Mouse (Mus musculus) heart, postnatal 0 days (tissue): ENCODE measurements at regions not wholly inside any gene's neighbourhood (a gene's known extent, or its start where the extent isn't known, plus 50 kb on each side); places are given as distances from the start of the nearest gene placed in this dataset.

ENCODE experiments used
- ATAC-seq: fragments of 200-750 bp; cut with Nextera tagmentation; 2 replicates; pipeline ENCODE4 v1.8.0; 2017; ENCODE audit warnings: low read depth, moderate number of reproducible peaks, moderate library complexity; ENCODE audit not compliant: insufficient read depth
- DNase-seq: peaks from one replicate; pipeline ENCODE4 v3.0.0-alpha.2; 2016; ENCODE audit warnings: low spot score
- H3K27ac ChIP-seq: fragments of 300-500 bp; sonication (generic); 2 replicates; pipeline ENCODE4 v1.5.1; 2014; ENCODE audit warnings: low read depth, mild to moderate bottlenecking
- H3K27me3 ChIP-seq: fragments of 300-500 bp; sonication (generic); 2 replicates; pipeline ENCODE4 v1.6.1; 2014; ENCODE audit warnings: low read length, mixed read lengths; ENCODE audit not compliant: control insufficient read depth, insufficient read depth
- H3K36me3 ChIP-seq: fragments of 300-500 bp; sonication (generic); replicated peaks from 2 replicates; pipeline ENCODE4 v1.6.1; 2014; ENCODE audit warnings: low read length, mixed read lengths; ENCODE audit not compliant: control insufficient read depth, insufficient read depth
- H3K4me1 ChIP-seq: fragments of 300-500 bp; sonication (generic); 2 replicates; pipeline ENCODE4 v1.6.1; 2014; ENCODE audit warnings: antibody characterized with exemption; ENCODE audit not compliant: control insufficient read depth, insufficient read depth
- H3K4me2 ChIP-seq: fragments of 300-500 bp; sonication (generic); 2 replicates; pipeline ENCODE4 v1.6.1; 2014; ENCODE audit warnings: low read depth, mild to moderate bottlenecking, low read length, moderate library complexity
- H3K4me3 ChIP-seq: fragments of 300-500 bp; sonication (generic); 2 replicates; pipeline ENCODE4 v1.5.1; 2014; ENCODE audit warnings: low read depth, low read length
- H3K9ac ChIP-seq: fragments of 300-500 bp; sonication (generic); replicated peaks from 2 replicates; pipeline ENCODE4 v1.6.1; 2014; ENCODE audit warnings: low read depth, low read length, mixed read lengths
- H3K9me3 ChIP-seq: fragments of 300-500 bp; sonication (generic); replicated peaks from 2 replicates; pipeline ENCODE4 v1.6.1; 2016; ENCODE audit warnings: low read length; ENCODE audit not compliant: control insufficient read depth
- CTCF ChIP-seq: IDR thresholded peaks from 2 replicates; pipeline ENCODE4 v1.5.1; 2016; ENCODE audit warnings: antibody characterized with exemption, control low read depth, low read depth
- EP300 ChIP-seq: IDR thresholded peaks from 2 replicates; pipeline ENCODE4 v1.6.1; 2016; ENCODE audit warnings: antibody characterized with exemption, low read depth
- WGBS: fragments of 180-500 bp; shearing (Covaris S2); extraction: QIAGEN DNeasy Blood & Tissue Kit; methylation state at CpG from one replicate; pipeline ENCODE4 v1.1.7; 2014; 5-methylcytosine and 5-hydroxymethylcytosine counted together

DNA sequence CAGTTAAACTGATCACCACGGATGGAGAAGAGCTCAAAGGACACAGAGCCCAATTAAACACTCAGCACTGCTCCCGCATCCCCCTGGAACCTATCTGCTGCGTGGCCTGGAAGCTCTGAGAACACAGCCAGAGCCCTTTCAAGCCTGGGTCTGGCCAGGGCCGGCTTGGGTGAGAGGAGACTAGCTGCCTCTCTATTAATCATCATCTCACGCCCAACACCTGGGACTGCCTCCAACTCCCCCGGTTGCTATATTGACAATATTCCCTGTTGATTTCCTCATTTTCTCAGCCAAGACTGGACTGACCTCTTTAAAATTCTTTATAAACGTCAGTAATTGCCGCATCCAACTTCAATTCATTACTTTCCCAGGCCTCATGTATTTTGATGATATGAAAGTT, 133.7 kb upstream of the Irx1 start:
- TF ChIP-seq CTCF (no peak), EP300 (no peak)
- Histone ChIP-seq H3K9ac (no peak overlapping the region), H3K4me3 (no peak overlapping the region), H3K4me1 (no peaks in the 10 kb centered on the region), H3K27me3 (no peaks in the 10 kb centered on the region), H3K27ac (no peak overlapping the region), H3K9me3 (no peaks in the 10 kb centered on the region), H3K36me3 (no peaks in the 10 kb centered on the region), H3K4me2 (no peak overlapping the region)
- WGBS = 67% methylated on average over 8 of the region's 8 CpGs
- DNase-seq (no peak), ATAC-seq (no peak)

DNA sequence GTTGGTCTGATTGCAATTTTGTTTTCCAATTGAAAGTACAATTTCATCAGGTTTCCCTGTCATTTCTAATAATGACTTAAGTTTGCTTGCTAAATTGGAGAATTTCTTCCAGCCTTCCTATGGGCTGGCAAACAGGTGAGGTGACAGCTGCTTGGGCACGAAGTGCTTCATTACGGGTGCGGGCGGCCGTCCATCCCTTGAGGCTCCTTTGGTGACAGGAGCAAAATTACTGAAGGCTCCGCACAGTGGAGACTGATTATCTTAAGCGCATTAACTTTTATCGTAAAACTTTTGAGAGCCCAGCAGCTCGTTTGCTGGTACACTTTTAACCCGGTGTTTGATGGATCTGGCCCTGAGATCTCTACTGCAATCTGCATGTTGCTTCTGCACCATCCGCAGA, 134.3 kb upstream of the Irx1 start:
- no peak overlapping the region for H3K4me2 ChIP-seq
- 69% methylated on average over 11 of the region's 11 CpGs for WGBS
- H3K9ac ChIP-seq = no peak overlapping the region
- no peak for DNase-seq
- TF ChIP-seq CTCF = no peak
- no peak for TF ChIP-seq EP300
- no peak for ATAC-seq
- no peaks in the 10 kb centered on the region for H3K9me3 ChIP-seq
- H3K4me1 ChIP-seq = no peaks in the 10 kb centered on the region
- H3K27me3 ChIP-seq = no peaks in the 10 kb centered on the region
- H3K4me3 ChIP-seq = no peak overlapping the region
- H3K27ac ChIP-seq = no peak overlapping the region
- no peaks in the 10 kb centered on the region for H3K36me3 ChIP-seq

GRCm38 (mm10) chr13:72100741-72101140, 137.2 kb upstream of the Irx1 start:
- Histone ChIP-seq H3K4me2 (no peak overlapping the region), H3K9ac (no peak overlapping the region), H3K4me3 (no peak overlapping the region), H3K36me3 (no peaks in the 10 kb centered on the region), H3K9me3 (no peaks in the 10 kb centered on the region), H3K27ac (no peak overlapping the region), H3K4me1 (no peaks in the 10 kb centered on the region), H3K27me3 (no peaks in the 10 kb centered on the region)
- no peak for TF ChIP-seq EP300
- TF ChIP-seq CTCF = no peak
- DNase-seq (no peak), ATAC-seq (no peak)
- WGBS = 75% methylated on average over 5 of the region's 5 CpGs

DNA sequence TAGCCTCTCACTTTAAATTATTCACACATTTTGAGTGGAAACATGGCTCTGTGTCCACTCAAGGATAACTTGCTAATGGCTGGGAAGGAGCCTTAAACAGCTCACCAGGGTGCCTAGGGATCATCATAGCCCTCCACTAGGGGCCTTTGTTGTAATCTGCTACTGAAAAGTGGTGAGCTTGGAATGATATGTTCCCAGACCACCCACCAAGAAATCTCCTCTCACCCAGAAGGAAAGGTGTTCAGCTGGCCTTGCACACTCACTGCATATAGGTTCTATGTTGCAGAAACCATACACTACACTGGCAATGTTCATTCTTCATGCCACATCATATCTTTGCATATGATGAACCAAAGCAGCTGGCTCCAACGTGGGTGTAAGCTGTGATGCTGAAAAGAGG, 145.1 kb upstream of the Irx1 start:
- ATAC-seq (no peak), DNase-seq (no peak)
- Histone ChIP-seq H3K4me3 (no peak overlapping the region), H3K4me1 (0 out of 2 replicates have a peak, but pooled peaks cover 6% of the 10 kb centered on the region), H3K36me3 (no peaks in the 10 kb centered on the region), H3K9ac (no peak overlapping the region), H3K27me3 (no peaks in the 10 kb centered on the region), H3K4me2 (no peak overlapping the region), H3K27ac (no peak overlapping the region), H3K9me3 (no peaks in the 10 kb centered on the region)
- 55% methylated on average over 1 of the region's 1 CpGs for WGBS
- TF ChIP-seq EP300 = no peak
- no peak for TF ChIP-seq CTCF

GRCm38 (mm10) chr13:72113942-72114341, 150.4 kb upstream of the Irx1 start:
- TF ChIP-seq CTCF (no peak), EP300 (no peak)
- H3K9ac ChIP-seq = no peak overlapping the region
- no peak overlapping the region for H3K4me2 ChIP-seq
- H3K27me3 ChIP-seq = no peaks in the 10 kb centered on the region
- H3K27ac ChIP-seq = no peak overlapping the region
- peaks cover 15% of the 10 kb centered on the region for H3K4me1 ChIP-seq
- no peak for ATAC-seq
- 81% methylated on average over 4 of the region's 4 CpGs for WGBS
- H3K9me3 ChIP-seq = no peaks in the 10 kb centered on the region
- no peak for DNase-seq
- H3K36me3 ChIP-seq = no peaks in the 10 kb centered on the region
- H3K4me3 ChIP-seq = no peak overlapping the region

DNA sequence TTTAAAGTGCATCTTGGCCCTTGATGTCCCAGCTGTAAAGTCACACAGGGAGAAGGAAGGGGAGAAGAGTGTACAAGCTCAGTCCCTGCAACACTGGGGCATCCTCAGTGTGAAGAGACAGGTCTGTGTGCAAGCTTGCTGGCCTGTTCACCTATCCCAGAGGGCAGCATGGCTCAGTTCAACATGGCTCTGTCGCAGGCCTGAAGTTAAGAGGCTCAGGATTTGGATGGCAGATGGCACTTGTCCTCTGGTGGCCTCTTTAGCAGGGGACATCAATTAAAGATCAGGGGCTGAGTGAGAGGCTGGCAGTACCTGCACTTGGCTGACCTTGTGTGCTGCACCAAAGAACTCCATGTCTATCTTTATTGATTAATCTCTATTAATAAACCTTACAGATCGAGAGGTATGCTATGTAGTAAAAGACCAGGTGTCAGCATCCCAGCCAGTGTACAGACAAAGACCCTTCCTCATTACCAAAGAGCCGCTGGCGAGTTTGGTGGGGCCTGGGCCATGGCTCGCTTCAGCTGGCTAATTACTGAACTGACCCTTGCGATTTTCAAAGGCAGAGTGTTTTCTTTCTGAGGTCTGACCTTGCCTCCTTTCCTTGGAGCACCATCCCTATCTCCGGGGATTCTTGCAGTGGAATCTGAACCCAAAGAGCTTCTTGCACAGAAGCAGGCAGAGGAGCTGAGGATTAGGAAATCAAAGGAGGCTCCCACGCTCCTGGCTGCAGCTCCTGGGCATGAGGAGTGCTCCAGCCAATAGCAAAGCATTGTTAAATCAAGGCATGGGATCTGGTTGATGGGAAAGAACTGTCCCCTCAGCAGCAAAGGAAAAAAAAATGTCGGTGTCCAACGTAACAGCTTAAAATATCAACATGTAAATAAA, 151.5 kb upstream of the Irx1 start:
- TF ChIP-seq EP300 (no peak), CTCF (no peak)
- H3K4me3 ChIP-seq = no peak overlapping the region

More for the DNA sequence above, 151.5 kb upstream of the Irx1 start:
- ATAC-seq = no peak
- no peak overlapping the region for H3K9ac ChIP-seq
- H3K4me1 ChIP-seq = peaks cover 18% of the 10 kb centered on the region
- no peaks in the 10 kb centered on the region for H3K9me3 ChIP-seq
- H3K36me3 ChIP-seq = no peaks in the 10 kb centered on the region
- WGBS = 60% methylated on average over 10 of the region's 10 CpGs
- no peaks in the 10 kb centered on the region for H3K27me3 ChIP-seq
- no peak overlapping the region for H3K4me2 ChIP-seq
- no peak overlapping the region for H3K27ac ChIP-seq
- no peak for DNase-seq
